Mouse (Mus musculus) liver (tissue): ENCODE measurements at regions not wholly inside any gene's neighbourhood (a gene's known extent, or its start where the extent isn't known, plus 50 kb on each side); places are given as distances from the start of the nearest gene placed in this dataset.
"Not testable (repeated sequence)": the region's sequence is repeated elsewhere in the genome, so short reads cannot be mapped to it uniquely, and the experiment has no call there.

Experiments
- DNase-seq: peaks from one replicate; pipeline ENCODE4 v3.0.0-alpha.2; 2020; ENCODE audit warnings: mixed read lengths

GRCm38 (mm10) chr9:81312047-81312446 lies 321.6 kb downstream of the Htr1b start:
- DNase-seq: no peak

- DNase-seq: no peak
Observed at GRCm38 (mm10) chr9:81308532-81309191, 325.0 kb downstream of the Htr1b start.

GRCm38 (mm10) chr9:81305437-81306046 lies 328.1 kb downstream of the Htr1b start:
- DNase-seq: no peak

DNA sequence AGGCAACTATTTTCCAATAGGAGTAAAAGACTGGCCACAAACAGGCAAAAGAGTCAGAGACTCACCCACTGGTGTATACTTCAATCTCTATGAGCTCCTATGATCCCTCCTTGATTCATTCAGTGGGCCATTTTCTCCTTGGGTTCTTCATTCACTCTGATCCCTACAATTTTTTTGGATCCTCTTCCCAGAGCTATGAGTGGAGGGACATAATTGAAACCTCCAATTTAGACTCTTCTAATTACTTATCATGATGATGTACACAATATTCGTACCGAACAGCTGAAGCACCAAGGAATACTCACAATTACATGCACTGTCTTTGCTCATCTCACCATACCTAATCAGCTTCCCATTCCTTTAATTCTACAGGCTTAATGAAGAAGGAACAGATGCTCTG lies 357.9 kb downstream of the Htr1b start:
- no peak for DNase-seq

- no peak for DNase-seq
Observed at GRCm38 (mm10) chr9:81275336-81275735, 358.3 kb downstream of the Htr1b start.

DNA sequence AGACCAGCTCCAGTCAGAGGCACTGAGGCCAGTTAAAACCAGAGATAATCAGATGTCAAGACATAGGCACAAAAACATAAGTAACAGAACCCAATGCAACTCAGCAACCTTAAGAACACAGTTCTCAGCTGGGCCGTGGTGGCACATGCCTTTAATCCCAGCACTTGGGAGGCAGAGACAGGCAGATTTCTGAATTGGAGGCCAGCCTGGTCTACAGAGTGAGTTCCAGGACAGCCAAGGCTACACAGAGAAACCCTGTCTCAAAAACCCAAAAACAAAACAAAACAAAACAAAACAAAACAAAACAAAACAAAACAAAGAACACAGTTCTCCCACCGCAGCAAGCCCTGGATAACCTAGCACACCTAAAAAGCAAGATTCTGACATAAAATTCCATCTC lies 408.7 kb downstream of the Htr1b start:
- not testable (repeated sequence) for DNase-seq

DNA sequence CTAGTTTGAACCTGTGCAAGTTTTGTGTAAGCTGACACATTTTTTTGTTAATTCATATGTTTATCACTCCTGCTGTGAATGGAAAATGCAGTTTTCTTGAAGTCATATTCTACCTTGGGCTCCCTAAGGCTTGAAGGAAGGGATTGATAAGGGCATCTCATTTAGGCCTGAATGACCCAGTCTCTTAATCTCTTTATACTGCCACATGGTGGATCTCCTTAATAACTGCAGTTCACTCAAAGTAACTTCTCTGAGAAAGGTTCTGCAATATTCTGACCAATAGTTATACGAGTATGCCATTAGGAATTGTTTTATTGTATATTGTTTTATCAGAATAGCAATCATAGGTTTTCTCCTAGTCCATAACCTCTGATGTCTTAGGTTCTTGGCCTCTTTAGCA lies 415.7 kb downstream of the Htr1b start:
- DNase-seq: no peak

DNA sequence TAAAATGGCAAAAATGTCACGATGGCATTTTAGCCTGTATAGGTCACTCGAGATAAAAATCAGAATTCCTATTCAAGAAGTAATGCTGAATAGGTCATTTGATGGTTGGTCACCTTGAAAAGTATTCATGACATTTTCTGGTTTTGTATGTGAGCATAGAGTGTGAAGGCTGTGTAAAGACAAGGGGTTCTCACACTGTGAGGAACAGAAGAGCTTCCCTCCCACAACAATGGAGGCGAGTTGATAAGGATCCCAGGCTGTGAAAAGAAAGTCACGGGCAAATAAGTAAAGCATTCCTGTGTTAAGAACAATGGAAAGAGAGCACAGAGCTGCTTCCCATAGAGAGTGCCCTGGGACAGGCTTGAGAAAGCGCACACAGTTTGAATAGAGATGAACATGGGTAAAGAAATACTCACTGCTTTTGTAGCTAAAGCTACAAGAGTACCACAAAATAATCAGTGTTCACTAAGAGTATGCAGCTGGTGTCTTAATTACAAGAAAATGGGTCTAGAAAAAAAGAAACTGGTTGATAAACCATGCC lies 418.0 kb downstream of the Htr1b start:
- DNase-seq: no peak

DNA sequence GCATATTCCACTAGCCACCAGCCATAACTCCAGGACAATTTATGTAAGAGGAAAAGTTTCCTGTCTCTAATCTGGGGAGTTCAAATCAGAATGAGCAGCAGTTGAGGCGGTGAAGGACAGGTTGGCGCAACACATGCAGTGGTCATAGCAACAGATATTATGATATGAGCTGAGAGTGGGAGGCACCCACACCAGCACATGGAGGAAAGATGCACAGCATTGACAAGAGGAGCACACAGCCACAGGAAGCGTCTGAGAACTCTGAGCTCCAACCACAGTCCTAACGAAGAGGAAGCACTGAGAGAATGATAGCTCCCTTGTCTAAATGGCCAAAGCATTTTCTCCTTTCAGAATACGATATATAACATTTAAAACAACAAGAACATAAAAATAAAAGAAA lies 418.9 kb downstream of the Htr1b start:
- DNase-seq: peak; percentile 7

DNA sequence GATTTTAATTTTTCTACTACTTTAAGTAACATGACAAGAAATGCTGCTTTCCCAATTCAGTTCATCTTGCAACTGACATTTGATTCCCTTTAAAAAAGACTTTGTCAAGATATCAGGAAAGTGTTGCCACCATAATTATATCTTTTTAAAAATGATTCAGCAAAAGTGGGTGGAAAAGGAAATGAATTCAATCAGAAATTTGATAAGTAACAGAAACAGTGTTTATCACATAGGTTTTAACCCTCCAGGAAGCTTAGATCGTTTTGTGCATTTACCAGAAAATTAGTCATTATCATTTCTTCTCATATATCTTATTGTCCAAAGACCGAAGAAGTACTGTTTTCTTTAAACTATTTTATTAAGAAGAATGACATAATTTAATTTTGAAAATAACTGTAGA lies 441.0 kb downstream of the Htr1b start:
- DNase-seq: no peak
